In the genomic region with DNA sequence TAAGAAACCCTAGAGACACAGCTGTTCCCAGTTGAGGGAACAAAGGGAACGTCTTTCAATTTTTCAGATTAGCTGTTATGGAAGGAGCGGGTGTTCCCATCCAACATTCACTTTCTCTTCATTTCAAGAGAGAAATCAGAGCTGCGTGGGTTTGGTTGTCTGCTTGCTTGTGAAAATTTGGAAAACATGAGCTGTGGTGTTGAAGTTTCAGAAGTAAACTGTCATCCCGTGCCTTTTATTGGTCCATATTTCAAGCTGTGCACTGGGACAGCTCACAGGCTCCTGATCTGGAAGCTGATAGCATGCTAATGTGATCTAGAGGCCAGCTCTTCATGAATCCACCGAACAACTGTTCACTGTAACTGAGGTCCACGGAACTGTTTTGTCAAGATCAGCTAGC, we compare ENCODE assay signal across 23 mouse cellular contexts. TPM values are rescaled to one million over a fixed set of nuclear protein-coding genes. Genes with fewer than 3 reads are reported as not detected.
A peak's percentile ranks its signal among the peaks of the same experiment; 100 is the strongest.
DNase-seq lines count a peak whose midpoint lies in the region; ATAC-seq and TF ChIP-seq lines count a peak whose summit lies in the region.
"Had no signal": no experiment of that assay in that cellular context is flagged by ENCODE, and none has a peak within 500 bp of the region (broad histone marks: within the 10 kb centered on the region; RNA-seq: fewer than 3 reads in every experiment).

No protein-coding gene starts in this region.

- H3K4me1 ChIP-seq in lung, embryonic 14.5 days (ENCODE audit: insufficient read depth) = no peaks in the 10 kb centered on the region
- H3K4me1 ChIP-seq: embryonic facial prominence, embryonic 12.5 days; forebrain, embryonic 12.5 days; heart, embryonic 13.5 days; hindbrain, embryonic 13.5 days had no signal

- DNase-seq in heart, adult 8-10 months (ENCODE audit: low spot score) = peak; percentile 4
- DNase-seq in heart, postnatal 10 days = no peak
- DNase-seq in lung, embryonic 14.5 days = peak; percentile 23
- DNase-seq in lung, adult 18-20 months = no peak
- DNase-seq in layer of hippocampus, adult 2 months (ENCODE audit: low spot score in 2 of 2) = peak; percentile 18 to 32
- peak; percentile 4 for DNase-seq in skeletal muscle tissue, adult 2 months (ENCODE audit: low read depth, low spot score)
- DNase-seq in spleen, postnatal 10 days (ENCODE audit: low spot score in 2 of 2) = no peak
- DNase-seq: adrenal gland, postnatal 36 days; cerebellum, adult 11 months; cerebellum, postnatal 10 days; gastrocnemius, postnatal 36 days; heart, postnatal 36 days; kidney, adult 11 months; kidney, postnatal 10 days; liver, postnatal 0 days had no signal

- no peaks in the 10 kb centered on the region for H3K36me3 ChIP-seq in lung, embryonic 14.5 days (ENCODE audit: insufficient read depth)
- H3K36me3 ChIP-seq: embryonic facial prominence, embryonic 12.5 days; forebrain, embryonic 12.5 days; heart, embryonic 13.5 days; hindbrain, embryonic 13.5 days; limb, embryonic 12.5 days had no signal

- H3K4me2 ChIP-seq in lung, embryonic 14.5 days = no peak overlapping the region
- H3K4me2 ChIP-seq: embryonic facial prominence, embryonic 12.5 days; forebrain, embryonic 12.5 days; heart, embryonic 13.5 days; hindbrain, embryonic 13.5 days; limb, embryonic 12.5 days; liver, embryonic 11.5 days had no signal

- WGBS in lung, embryonic 14.5 days = 47% methylated on average over 6 of the region's 6 CpGs

- no peak overlapping the region for H3K9ac ChIP-seq in lung, embryonic 14.5 days
- H3K9ac ChIP-seq: embryonic facial prominence, embryonic 12.5 days; forebrain, embryonic 12.5 days; heart, embryonic 13.5 days; hindbrain, embryonic 13.5 days; limb, embryonic 12.5 days; liver, postnatal 0 days had no signal

- no peak for ATAC-seq in lung, embryonic 14.5 days (ENCODE audit: insufficient read depth)
- ATAC-seq: liver, postnatal 0 days had no signal

- H3K27ac ChIP-seq in lung, embryonic 14.5 days (ENCODE audit: low read depth) = no peak overlapping the region
- H3K27ac ChIP-seq in layer of hippocampus, adult 2 months = peak overlapping the region; percentile 28; the same call in 1 of the 2 replicates
- H3K27ac ChIP-seq: embryonic facial prominence, embryonic 12.5 days; forebrain, embryonic 12.5 days; heart, embryonic 13.5 days; hindbrain, embryonic 13.5 days; limb, embryonic 12.5 days; macrophage had no signal

- no peak overlapping the region for H3K4me3 ChIP-seq in lung, embryonic 14.5 days (ENCODE audit: low read depth, low read length)
- no peak overlapping the region for H3K4me3 ChIP-seq in layer of hippocampus, adult 2 months
- H3K4me3 ChIP-seq: embryonic facial prominence, embryonic 12.5 days; erythroblast, embryonic 14.5 days; forebrain, embryonic 12.5 days; heart, embryonic 13.5 days; hindbrain, embryonic 13.5 days; limb, embryonic 12.5 days had no signal

- H3K9me3 ChIP-seq in lung, embryonic 14.5 days (ENCODE audit: low read depth, low read length) = no peaks in the 10 kb centered on the region
- H3K9me3 ChIP-seq: embryonic facial prominence, embryonic 12.5 days; forebrain, embryonic 12.5 days; heart, embryonic 13.5 days; hindbrain, embryonic 13.5 days; limb, embryonic 12.5 days had no signal

- TF ChIP-seq CTCF in lung, embryonic 14.5 days (IDR thresholded peaks at IDR 0.05; ENCODE audit: low read depth) = no peak
- no peak for TF ChIP-seq CTCF in layer of hippocampus, adult 2 months (conservative IDR thresholded peaks at IDR 0.05)

- intact Hi-C loops in heart, postnatal 10 days (cut with DNase I) = no loop called here

- no peaks in the 10 kb centered on the region for H3K27me3 ChIP-seq in lung, embryonic 14.5 days (ENCODE audit: insufficient read depth, low read length)
- H3K27me3 ChIP-seq: embryonic facial prominence, embryonic 12.5 days; forebrain, embryonic 12.5 days; heart, embryonic 13.5 days; hindbrain, embryonic 13.5 days; limb, embryonic 12.5 days had no signal

RNA-seq across cellular contexts. Expression of gene Lypd1, which starts 36.2 kb away (rescaled TPM):
- under 1 TPM; 0.22 to 0.87 (median 0.46) TPM for total RNA-seq in heart, adult 8-10 months (2022)
- total RNA-seq in heart, postnatal 10 days (2021) = under 1 TPM; 0.57 to 0.60 TPM
- polyA plus RNA-seq in lung, embryonic 14.5 days (2014; fragmentation: Nextera tagmentation; extraction: Ambion mirVana) = 0.65 and 0.91 TPM in 2 replicates
- total RNA-seq in layer of hippocampus, adult 2 months (2021) = 10 to 100 TPM; 89.0 to 90.0 TPM
- total RNA-seq: gastrocnemius, postnatal 36 days had no signal
- polyA plus RNA-seq: erythroblast, embryonic 14.5 days; macrophage had no signal

Comparison
In these comparisons a context has a peak if more than half of its experiments do, and no peak if none do; other contexts are left out.
1. DNase-seq: peak in heart, adult 8-10 months (single experiment), lung, embryonic 14.5 days (single experiment), layer of hippocampus, adult 2 months (2 of 2) and skeletal muscle tissue, adult 2 months (single experiment); none in heart, postnatal 10 days (0 of 2), lung, adult 18-20 months (0 of 2) and spleen, postnatal 10 days (0 of 2).
2. RNA of gene Lypd1, which starts 36.2 kb away (total RNA-seq): 89.0 to 90.0 TPM in layer of hippocampus, adult 2 months; 0.57 to 0.60 TPM in heart, postnatal 10 days and 0.22 to 0.87 TPM in heart, adult 8-10 months; every median in the first group is over 10 times any median in the second.